Mouse (Mus musculus) liver, postnatal 0 days (tissue): Measurements from ENCODE around the gene Snx22.

Experiments
- CTCF ChIP-seq: sonication (generic); IDR thresholded peaks from 2 replicates; pipeline ENCODE4 v1.5.1; 2016; ENCODE audit warnings: antibody characterized with exemption, low read depth
- EP300 ChIP-seq: IDR thresholded peaks from 2 replicates; pipeline ENCODE4 v1.6.1; 2016; ENCODE audit warnings: antibody characterized with exemption, low read depth, mild to moderate bottlenecking

DNA sequence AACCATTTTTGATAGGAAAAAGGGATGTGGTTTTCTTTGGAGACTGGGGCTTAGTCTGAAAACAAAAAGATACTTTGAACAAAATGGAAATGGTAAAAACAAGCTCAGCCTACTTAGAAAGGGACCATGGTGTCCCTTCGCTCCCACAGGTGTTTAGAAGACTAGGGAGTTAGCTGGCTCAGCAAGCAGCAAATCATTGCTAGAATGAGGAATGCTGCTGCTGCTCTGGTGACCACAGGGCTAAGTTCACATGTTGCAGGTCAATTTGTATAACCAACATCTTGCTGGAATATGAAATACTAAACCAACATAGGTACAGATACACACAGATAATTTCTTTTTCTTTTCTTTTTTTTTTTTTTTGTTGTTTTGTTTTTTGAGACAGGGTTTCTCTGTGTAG is 40.1 kb upstream of the Snx22 start:
- TF ChIP-seq CTCF (no peak), EP300 (no peak)
